Mouse (Mus musculus) kidney, adult 11 months (tissue): ENCODE results near the gene Otud3.
"Not testable (repeated sequence)": the region's sequence is repeated elsewhere in the genome, so short reads cannot be mapped to it uniquely, and the experiment has no call there.

Experiments used
- DNase-seq: peaks from one replicate; pipeline ENCODE4 v3.0.0; 2022

Gene Otud3

DNA sequence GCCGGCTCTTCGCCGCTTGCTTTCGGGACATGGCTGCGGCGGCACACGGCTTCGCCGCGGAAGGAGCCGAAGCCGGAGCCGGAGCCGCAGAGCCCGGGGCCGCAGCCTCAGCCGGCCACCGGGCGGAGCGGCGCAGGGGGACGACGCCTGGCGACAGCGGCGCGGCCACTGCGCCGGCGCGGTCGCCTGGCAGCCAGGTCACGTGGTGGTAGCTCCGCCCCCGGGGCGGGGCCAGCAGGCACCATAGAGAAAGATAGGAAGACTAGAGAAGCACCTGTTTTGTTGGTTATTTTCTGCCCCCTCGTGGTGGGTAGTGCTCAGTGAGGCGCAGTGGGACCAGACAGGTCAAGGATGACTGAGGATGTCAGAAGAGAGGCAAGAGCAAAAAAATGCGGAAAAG, at the start of gene Otud3:
TSS of gene Otud3 (minus strand) at position 149 of the 400 bp plus-strand sequence.
- DNase-seq, result peak; percentile 97

- DNase-seq, result no peak
Observed at GRCm38 (mm10) chr4:138962719-138963118, 49.0 kb upstream of the Otud3 start.

- peak; percentile 67 for DNase-seq
Observed at GRCm38 (mm10) chr4:138959926-138960325, 46.2 kb upstream of the Otud3 start.

GRCm38 (mm10) chr4:138959120-138959519, 45.4 kb upstream of the Otud3 start:
- DNase-seq, result no peak

DNA sequence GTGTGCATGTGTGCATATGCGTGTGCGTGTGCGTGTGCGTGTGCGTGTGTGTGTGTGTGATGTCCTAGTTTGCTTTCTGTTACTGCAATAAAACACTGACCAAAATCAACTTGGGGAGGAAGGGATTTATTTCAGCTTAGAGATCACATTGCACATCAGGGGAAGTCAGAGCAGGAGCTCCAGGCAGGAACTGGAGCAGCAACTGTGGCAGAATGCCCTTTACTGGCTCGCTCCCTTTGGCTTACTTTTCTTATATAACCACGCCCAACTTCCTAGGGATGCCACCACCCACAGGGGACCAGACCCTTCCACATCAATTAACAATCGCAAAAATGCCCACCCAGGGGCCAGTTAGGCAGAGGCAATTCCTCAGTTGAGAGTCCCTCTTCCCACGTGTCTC, 44.9 kb upstream of the Otud3 start:
- no peak for DNase-seq

DNA sequence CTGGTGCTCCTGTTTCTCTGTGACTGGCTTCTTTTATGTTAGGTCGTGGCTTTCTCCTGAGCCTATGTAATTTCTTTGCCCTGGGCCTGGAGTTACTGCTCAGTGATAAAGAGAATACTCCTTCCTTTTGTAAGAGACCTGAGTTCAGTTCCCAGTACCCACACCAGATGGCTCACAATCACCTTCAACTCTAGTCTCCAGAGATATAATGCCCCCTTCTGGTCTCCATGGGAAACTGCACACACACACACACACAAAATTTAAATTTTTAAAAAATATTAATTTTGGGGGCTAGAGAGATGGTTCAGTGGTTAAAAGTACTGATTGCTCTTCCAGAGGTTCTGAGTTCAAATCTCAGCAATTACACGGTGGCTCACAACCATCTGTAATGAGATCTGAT, 34.5 kb upstream of the Otud3 start:
- DNase-seq, result no peak

DNA sequence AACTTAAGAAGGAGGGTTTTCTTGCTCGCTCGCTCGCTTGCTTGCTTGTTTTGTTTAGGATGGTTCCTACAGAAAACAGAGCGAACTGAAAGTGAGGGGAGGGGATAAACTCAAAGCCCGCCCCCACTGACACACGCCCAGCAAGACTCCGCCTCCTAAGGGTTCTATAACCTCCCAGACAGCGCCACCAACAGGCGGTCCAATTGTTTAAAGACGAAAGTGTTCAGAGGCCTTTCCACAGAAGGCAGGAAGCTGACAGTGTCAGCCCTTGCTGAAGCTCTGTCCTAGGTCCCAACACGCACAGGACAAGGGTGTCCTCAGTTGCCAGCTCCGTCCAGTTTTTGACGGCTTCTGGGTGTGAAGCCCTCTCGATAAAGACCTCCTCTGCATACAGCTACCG, 30.0 kb upstream of the Otud3 start:
- DNase-seq, result peak; percentile 73

GRCm38 (mm10) chr4:138941966-138942365, 28.2 kb upstream of the Otud3 start:
- no peak for DNase-seq

GRCm38 (mm10) chr4:138941401-138941800, 27.7 kb upstream of the Otud3 start:
- DNase-seq, result no peak

- DNase-seq, result no peak
Observed at GRCm38 (mm10) chr4:138939481-138939880, 25.7 kb upstream of the Otud3 start.

- peak; percentile 46 for DNase-seq
Observed at GRCm38 (mm10) chr4:138938495-138939269, 24.9 kb upstream of the Otud3 start.

- no peak for DNase-seq
Observed at GRCm38 (mm10) chr4:138934456-138935145, 20.9 kb upstream of the Otud3 start.

- no peak for DNase-seq
Observed at GRCm38 (mm10) chr4:138933862-138934261, 20.1 kb upstream of the Otud3 start.

GRCm38 (mm10) chr4:138925561-138925960, 11.8 kb upstream of the Otud3 start:
- no peak for DNase-seq

- peak; percentile 93 for DNase-seq
Observed at GRCm38 (mm10) chr4:138922131-138922459, 8.3 kb upstream of the Otud3 start.

- DNase-seq, result no peak
Observed at GRCm38 (mm10) chr4:138921254-138922130, 7.7 kb upstream of the Otud3 start.

- DNase-seq, result no peak
Observed at GRCm38 (mm10) chr4:138917282-138917681, 3.5 kb upstream of the Otud3 start.

DNA sequence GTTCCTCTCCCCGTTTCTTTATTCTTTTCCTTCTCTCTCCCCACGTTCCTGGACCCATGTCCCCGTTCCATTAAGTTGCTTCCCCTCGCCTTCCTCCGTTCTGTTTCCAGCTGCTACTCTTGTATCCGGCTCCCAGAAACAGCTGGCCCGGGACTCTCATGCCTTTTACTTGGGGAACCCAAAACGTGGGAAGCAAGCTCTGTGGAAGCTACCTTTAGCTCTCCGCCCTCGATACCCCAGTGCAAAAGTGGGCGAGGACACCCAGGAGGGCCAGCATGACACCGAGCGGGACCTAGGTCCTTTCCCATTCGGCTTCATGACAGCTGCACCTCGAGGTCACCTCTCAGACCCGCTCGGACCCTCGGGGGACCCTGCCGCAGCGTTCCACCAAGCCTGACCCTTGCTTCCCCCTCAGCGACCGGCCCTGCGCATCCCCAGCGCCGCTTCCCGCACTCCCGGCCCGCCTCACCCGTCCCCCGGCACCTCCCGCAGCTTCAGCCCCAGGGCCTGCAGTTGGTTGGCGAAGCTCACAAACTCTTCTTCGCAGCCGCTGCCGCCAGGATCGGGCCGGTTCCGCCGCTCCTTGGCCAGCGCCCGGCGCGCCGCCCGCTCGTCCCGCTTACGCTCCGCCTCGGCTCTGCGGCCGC, 481 bp downstream of the Otud3 start:
- DNase-seq, result peak; percentile 12

GRCm38 (mm10) chr4:138905624-138906337, 8.0 kb downstream of the Otud3 start:
- no peak for DNase-seq

DNA sequence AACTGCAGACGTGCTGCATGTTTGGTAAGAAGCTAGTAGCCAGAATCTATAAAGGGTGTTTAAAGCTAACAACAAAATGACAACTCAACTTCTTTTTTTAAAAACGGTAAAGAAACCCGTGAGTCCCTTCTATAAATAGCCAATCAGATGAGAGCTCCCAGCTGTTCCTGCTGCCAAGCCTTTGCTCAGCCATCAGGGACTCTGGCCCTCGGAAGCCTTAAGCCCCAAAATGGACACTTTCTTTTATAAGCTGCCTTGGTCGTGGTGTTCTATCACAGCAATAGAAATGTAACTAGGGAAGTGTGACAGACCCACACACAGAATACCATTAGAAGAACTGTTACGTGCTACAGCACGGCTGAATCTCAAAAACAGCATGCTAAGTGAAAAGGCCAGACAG, 14.4 kb downstream of the Otud3 start:
- no peak for DNase-seq

GRCm38 (mm10) chr4:138893789-138894188, 20.0 kb downstream of the Otud3 start:
- not testable (repeated sequence) for DNase-seq

DNA sequence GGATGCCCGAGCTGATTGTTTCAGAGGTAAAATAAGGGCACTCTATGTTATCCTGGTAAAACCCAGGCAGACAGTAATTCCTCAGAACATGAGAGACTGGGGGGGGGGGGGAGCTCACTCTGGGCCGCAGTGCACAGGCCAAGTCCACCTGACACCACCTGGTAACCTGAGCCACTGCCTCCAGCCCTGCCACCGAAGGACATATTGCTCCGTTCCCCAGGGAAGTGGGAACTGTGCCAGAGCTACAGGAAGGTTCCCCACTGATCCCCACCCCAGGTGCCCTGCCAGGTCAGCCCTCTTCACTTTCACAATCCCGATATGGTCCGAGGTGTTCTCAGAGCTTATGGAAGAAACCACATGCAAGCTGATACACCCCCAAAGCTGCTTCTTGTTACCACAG, 21.1 kb downstream of the Otud3 start:
- DNase-seq, result no peak
